Mouse (Mus musculus) limb, embryonic 14.5 days (tissue): ENCODE results near the gene Pcnx2. TPM values are rescaled to one million over a fixed set of nuclear protein-coding genes. Genes with fewer than 3 reads are reported as not detected.

Source experiments
- ATAC-seq: fragments of 200-750 bp; cut with Nextera tagmentation; 2 replicates; pipeline ENCODE4 v1.8.0; 2017; ENCODE audit warnings: low read depth, moderate number of reproducible peaks, moderate TSS enrichment; ENCODE audit not compliant: low FRiP score
- DNase-seq: peaks from one replicate; pipeline ENCODE4 v3.0.0-alpha.2; 2015; ENCODE audit warnings: low spot score
- H3K27ac ChIP-seq: fragments of 300-500 bp; sonication (generic); replicated peaks from 2 replicates; pipeline ENCODE4 v1.5.1; 2014; ENCODE audit warnings: low read depth, mild to moderate bottlenecking, low read length, moderate library complexity, mixed read lengths
- H3K27me3 ChIP-seq: fragments of 300-500 bp; sonication (generic); 2 replicates; pipeline ENCODE4 v1.6.1; 2014; ENCODE audit warnings: low read length, mixed read lengths; ENCODE audit not compliant: control insufficient read depth, insufficient read depth
- H3K36me3 ChIP-seq: fragments of 300-500 bp; sonication (generic); 2 replicates; pipeline ENCODE4 v1.6.1; 2014; ENCODE audit warnings: mild to moderate bottlenecking, low read length, moderate library complexity, mixed read lengths; ENCODE audit not compliant: control insufficient read depth, insufficient read depth
- H3K4me1 ChIP-seq: fragments of 300-500 bp; sonication (generic); 2 replicates; pipeline ENCODE4 v1.6.1; 2014; ENCODE audit warnings: antibody characterized with exemption, low read length, mixed read lengths; ENCODE audit not compliant: control insufficient read depth, insufficient read depth
- H3K4me2 ChIP-seq: fragments of 300-500 bp; sonication (generic); replicated peaks from 2 replicates; pipeline ENCODE4 v1.6.1; 2014; ENCODE audit warnings: low read depth, mild to moderate bottlenecking, low read length, moderate library complexity; ENCODE audit not compliant: severe bottlenecking
- H3K4me3 ChIP-seq: fragments of 300-500 bp; sonication (generic); replicated peaks from 2 replicates; pipeline ENCODE4 v1.5.1; 2014; ENCODE audit warnings: low read length
- H3K9ac ChIP-seq: fragments of 300-500 bp; sonication (generic); 2 replicates; pipeline ENCODE4 v1.6.1; 2014; ENCODE audit warnings: mild to moderate bottlenecking, low read depth, low read length, moderate library complexity; ENCODE audit not compliant: severe bottlenecking
- H3K9me3 ChIP-seq: fragments of 300-500 bp; sonication (generic); 2 replicates; pipeline ENCODE4 v1.6.1; 2016; ENCODE audit warnings: low read length; ENCODE audit not compliant: control insufficient read depth
- POLR2A ChIP-seq: fragments of 200-500 bp; IDR thresholded peaks from 2 replicates; pipeline ENCODE4 v1.8.0; 2012; ENCODE audit warnings: inconsistent platforms, mild to moderate bottlenecking, moderate library complexity, borderline replicate concordance; ENCODE audit not compliant: insufficient read depth, insufficient read length; ENCODE audit errors: extremely low read depth
- WGBS: fragments of 180-500 bp; shearing (Covaris S2); extraction: QIAGEN DNeasy Blood & Tissue Kit; methylation state at CpG from one replicate; pipeline ENCODE4 v1.1.7; 2014; 5-methylcytosine and 5-hydroxymethylcytosine counted together
- polyA plus RNA-seq, 2 experiments: library from polyadenylated mRNA; depleted of rRNA in 1 of 2; stranded (reverse) in 1 of 2; unstranded in 1 of 2; fragments of >200 nt; fragmentation: Nextera tagmentation in 1 of 2; extraction: Ambion mirVana in 1 of 2; gene quantifications; 2 replicates each; pipeline versions ENCODE4 v1.2.1 to v1.2.3; 2012 to 2014

Pcnx2 gene
- polyA plus RNA-seq, 2 experiments = 0.15 to 0.33 TPM

DNA sequence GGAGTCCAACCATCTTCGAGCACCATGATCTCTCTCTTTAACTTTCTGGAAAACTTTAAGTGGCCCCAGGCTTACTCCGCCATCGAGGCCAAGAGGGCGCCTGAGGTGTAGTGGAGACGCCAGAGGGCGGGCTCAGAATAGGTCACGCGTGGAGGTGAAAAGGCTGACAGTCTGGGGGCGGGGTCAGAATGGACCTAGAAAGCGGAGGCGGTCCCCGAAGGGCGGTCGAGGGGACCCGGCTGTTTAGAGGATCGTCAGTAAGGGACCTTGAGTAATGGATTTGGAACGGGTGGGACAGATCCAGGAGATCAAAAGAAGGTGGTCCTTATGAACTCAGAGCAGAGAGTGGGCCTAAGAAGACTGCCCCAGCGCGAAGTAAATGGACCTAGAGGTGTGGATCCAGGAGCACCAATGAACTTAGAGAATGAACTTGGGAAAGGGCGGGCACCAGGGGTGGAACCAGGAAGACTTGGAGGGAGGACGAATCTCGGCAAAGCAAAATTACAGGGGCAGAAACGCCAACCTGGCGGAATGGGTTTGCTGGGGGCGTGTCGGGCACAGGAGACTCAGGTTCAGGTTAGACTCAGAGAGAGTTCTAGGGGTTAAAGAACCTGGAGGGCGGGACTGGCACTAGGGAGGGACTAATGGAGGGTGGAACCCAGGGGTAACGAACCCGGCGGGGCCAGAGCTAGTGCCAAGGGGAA lies 11.7 kb upstream of the Pcnx2 start:
- DNase-seq = no peak
- ATAC-seq = no peak
- H3K27me3 ChIP-seq = peaks cover 36% of the 10 kb centered on the region

DNA sequence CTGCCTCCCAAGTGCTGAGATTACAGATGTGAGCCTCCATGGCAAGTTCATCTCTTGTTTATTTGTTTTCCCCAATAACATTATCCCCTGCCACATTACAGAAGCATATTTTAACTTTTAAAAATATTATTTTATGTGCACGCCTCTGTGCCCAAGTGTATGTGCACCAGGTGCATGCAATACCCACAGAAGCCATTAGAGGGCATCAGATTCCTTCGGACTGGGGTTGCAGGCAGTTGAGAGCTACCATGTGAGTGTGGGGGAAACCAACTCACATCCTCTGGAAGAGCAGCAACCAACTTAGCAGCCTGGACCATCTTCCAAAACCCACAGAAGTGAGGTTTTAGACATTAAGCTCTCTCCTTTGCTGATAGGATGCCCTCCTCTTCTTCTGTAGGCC lies 9.2 kb upstream of the Pcnx2 start:
- no peak for TF ChIP-seq POLR2A
- H3K4me2 ChIP-seq = no peak overlapping the region
- ATAC-seq = no peak
- DNase-seq = no peak
- 69% methylated on average over 2 of the region's 2 CpGs for WGBS
- H3K4me1 ChIP-seq = peaks cover 6% of the 10 kb centered on the region; the same call in 1 of the 2 replicates
- no peaks in the 10 kb centered on the region for H3K36me3 ChIP-seq
- no peaks in the 10 kb centered on the region for H3K9me3 ChIP-seq
- H3K27ac ChIP-seq = no peak overlapping the region
- H3K27me3 ChIP-seq = peaks cover 34% of the 10 kb centered on the region
- no peak overlapping the region for H3K9ac ChIP-seq
- H3K4me3 ChIP-seq = no peak overlapping the region

More for the DNA sequence above, 11.7 kb upstream of the Pcnx2 start:
- peak overlapping the region; percentile 100 for H3K4me2 ChIP-seq
- peaks cover 6% of the 10 kb centered on the region; the same call in 1 of the 2 replicates for H3K4me1 ChIP-seq
- no peaks in the 10 kb centered on the region for H3K36me3 ChIP-seq
- 0 out of 2 replicates have a peak overlapping the region, but pooled peaks have one; percentile 52 for H3K9ac ChIP-seq
- H3K4me3 ChIP-seq = peak overlapping the region; percentile 56
- 4% methylated on average over 30 of the region's 30 CpGs for WGBS
- H3K9me3 ChIP-seq = no peaks in the 10 kb centered on the region
- H3K27ac ChIP-seq = no peak overlapping the region
- no peak for TF ChIP-seq POLR2A

DNA sequence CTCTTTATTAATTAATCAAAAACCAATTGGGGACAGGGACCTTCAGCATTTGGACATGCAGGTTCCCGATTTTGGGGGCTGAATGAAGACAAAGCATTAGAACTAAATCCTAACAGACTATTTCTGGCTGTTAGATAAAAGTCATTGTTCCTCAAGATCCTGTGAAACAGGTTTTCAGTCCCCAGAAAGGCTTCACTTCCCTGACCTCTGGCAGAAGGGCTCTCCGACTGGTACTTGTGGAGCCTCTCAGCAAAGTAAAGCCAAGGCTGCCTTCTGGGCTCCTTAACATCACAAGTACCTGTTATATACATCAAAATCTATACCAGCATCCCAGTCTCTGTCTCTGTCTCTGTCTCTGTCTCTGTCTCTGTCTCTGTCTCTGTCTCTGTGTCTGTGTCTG lies 7.2 kb upstream of the Pcnx2 start:
- DNase-seq (no peak), ATAC-seq (no peak)
- Histone ChIP-seq H3K9me3 (no peaks in the 10 kb centered on the region), H3K27me3 (peaks cover 14% of the 10 kb centered on the region), H3K4me3 (no peak overlapping the region), H3K9ac (no peak overlapping the region), H3K4me2 (no peak overlapping the region), H3K4me1 (0 out of 2 replicates have a peak, but pooled peaks cover 4% of the 10 kb centered on the region), H3K27ac (no peak overlapping the region), H3K36me3 (no peaks in the 10 kb centered on the region)
- no peak for TF ChIP-seq POLR2A
- 66% methylated on average over 2 of the region's 2 CpGs for WGBS

DNA sequence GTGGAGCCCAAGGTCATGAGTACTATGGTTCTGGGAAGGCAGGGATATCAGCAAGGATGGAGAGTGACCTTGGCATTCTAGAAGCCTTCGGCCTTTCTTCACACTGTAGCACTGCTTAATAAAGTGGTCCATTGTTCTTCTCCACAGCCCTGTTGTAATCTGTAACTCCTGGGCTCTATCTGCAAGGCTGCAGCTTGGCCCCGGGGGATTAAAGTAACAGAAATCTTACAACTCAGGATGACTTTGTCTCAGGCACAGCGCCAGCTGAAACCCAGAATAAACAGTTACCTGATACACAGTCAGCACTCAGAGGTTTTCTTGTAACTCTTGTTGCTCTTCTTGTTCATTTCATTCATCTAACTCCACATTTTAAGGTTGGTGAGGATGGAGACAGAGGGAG lies 4.4 kb upstream of the Pcnx2 start:
- H3K9ac ChIP-seq = no peak overlapping the region

DNA sequence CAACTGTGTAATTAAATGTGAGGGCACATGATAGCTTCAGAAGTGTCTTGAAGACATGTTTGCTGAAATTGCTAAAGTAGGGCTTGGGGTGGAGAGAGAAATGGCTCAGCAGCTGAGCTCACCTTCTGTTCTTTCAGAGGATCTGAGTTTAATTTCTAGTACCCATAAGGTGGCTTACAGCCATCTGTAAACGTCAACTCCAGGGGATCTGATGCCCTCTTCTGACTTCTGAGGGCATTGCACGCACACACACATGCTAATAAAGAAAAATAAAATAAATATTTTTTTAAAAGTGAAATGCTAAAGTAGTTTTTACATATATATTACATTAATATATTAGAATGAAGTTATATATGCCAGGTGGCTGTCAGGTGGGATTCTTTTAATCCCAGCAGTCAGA lies 3.0 kb upstream of the Pcnx2 start:
- Histone ChIP-seq H3K36me3 (no peaks in the 10 kb centered on the region), H3K9ac (no peak overlapping the region), H3K4me3 (no peak overlapping the region), H3K27ac (no peak overlapping the region), H3K27me3 (peaks cover 21% of the 10 kb centered on the region), H3K4me2 (no peak overlapping the region), H3K4me1 (no peaks in the 10 kb centered on the region), H3K9me3 (no peaks in the 10 kb centered on the region)
- DNase-seq = no peak
- ATAC-seq = no peak
- WGBS = 15% methylated on average over 2 of the region's 2 CpGs
- no peak for TF ChIP-seq POLR2A

More for the DNA sequence above, 4.4 kb upstream of the Pcnx2 start:
- Histone ChIP-seq H3K4me2 (no peak overlapping the region), H3K4me3 (no peak overlapping the region), H3K36me3 (no peaks in the 10 kb centered on the region), H3K27ac (no peak overlapping the region), H3K27me3 (peaks cover 13% of the 10 kb centered on the region), H3K4me1 (no peaks in the 10 kb centered on the region), H3K9me3 (no peaks in the 10 kb centered on the region)
- no peak for TF ChIP-seq POLR2A
- ATAC-seq (no peak), DNase-seq (no peak)
- WGBS = 57% methylated on average over 3 of the region's 3 CpGs
